Mouse (Mus musculus) left cerebral cortex, postnatal 10 days (tissue): ENCODE measurements around the gene Ergic1. TPM values are rescaled to one million over a fixed set of nuclear protein-coding genes. Genes with fewer than 3 reads are reported as not detected.

ENCODE experiments used
- DNase-seq, 2 experiments: peaks; one replicate each; pipeline ENCODE4 v3.0.0; 2021 to 2022; ENCODE audit warnings: low spot score in 2 of 2, mixed read lengths in 1 of 2; ENCODE audit errors: extremely low spot score in 1 of 2
- intact Hi-C: fragments of 180-260 bp; cut with DNase I; formaldehyde crosslinking; loops from one replicate; pipeline ENCODE4 v1.15.1; 2025
- total RNA-seq, 2 experiments: library from RNA; stranded (reverse); gene quantifications; 2 replicates each; pipeline ENCODE4 v1.2.3; 2021

The Ergic1 gene
- total RNA-seq, 2 experiments from 2014 or later: 170 to 171 TPM

GRCm38 (mm10) chr17:26638655-26639054 is 77.4 kb downstream of the Ergic1 start:
- peak; percentile 45 to 85 for DNase-seq
- intact Hi-C loops: loop anchor here (2.0 to 5.0 kb wide), 2 partner anchors 131 to 172 kb away; no protein-coding TSS in a partner anchor

GRCm38 (mm10) chr17:26639791-26640190 is 78.5 kb downstream of the Ergic1 start:
- intact Hi-C loops: loop anchor here (2.0 to 5.0 kb wide), 2 partner anchors 132 to 173 kb away; no protein-coding TSS in a partner anchor
- no peak for DNase-seq

- DNase-seq: no peak
- intact Hi-C loops: no loop called here
Measured at GRCm38 (mm10) chr17:26640286-26640740, 79.0 kb downstream of the Ergic1 start.

GRCm38 (mm10) chr17:26643456-26643855 is 82.2 kb downstream of the Ergic1 start:
- intact Hi-C loops: no loop called here
- no peak for DNase-seq

GRCm38 (mm10) chr17:26643993-26644392 is 82.7 kb downstream of the Ergic1 start:
- intact Hi-C loops: no loop called here
- DNase-seq: no peak

- intact Hi-C loops: no loop called here
- no peak for DNase-seq
Measured at GRCm38 (mm10) chr17:26644509-26645410, 83.5 kb downstream of the Ergic1 start.

GRCm38 (mm10) chr17:26645411-26645854 is 84.1 kb downstream of the Ergic1 start:
- DNase-seq: no peak
- intact Hi-C loops: no loop called here

- intact Hi-C loops: no loop called here
- no peak for DNase-seq
Measured at GRCm38 (mm10) chr17:26647283-26647682, 86.0 kb downstream of the Ergic1 start.

GRCm38 (mm10) chr17:26649565-26649964 is 88.3 kb downstream of the Ergic1 start:
- no peak for DNase-seq
- intact Hi-C loops: no loop called here

GRCm38 (mm10) chr17:26650451-26651363 is 89.4 kb downstream of the Ergic1 start:
- no peak for DNase-seq
- intact Hi-C loops: no loop called here

GRCm38 (mm10) chr17:26658854-26659572 is 97.7 kb downstream of the Ergic1 start:
- intact Hi-C loops: no loop called here

GRCm38 (mm10) chr17:26659573-26659915 is 98.3 kb downstream of the Ergic1 start:
- DNase-seq: no peak
- intact Hi-C loops: no loop called here

More at GRCm38 (mm10) chr17:26658854-26659572, 97.7 kb downstream of the Ergic1 start:
- DNase-seq: no peak

- peak; percentile 87 to 90 for DNase-seq
- intact Hi-C loops: loop anchor here (5.0 to 10.0 kb wide), 2 partner anchors 124 to 227 kb away; partner anchors contain the start of gene Bnip1
Measured at GRCm38 (mm10) chr17:26660192-26660912, 99.1 kb downstream of the Ergic1 start.

GRCm38 (mm10) chr17:26662204-26662603 is 100.9 kb downstream of the Ergic1 start:
- intact Hi-C loops: loop anchor here (5.0 to 10.0 kb wide), 2 partner anchors 123 to 225 kb away; partner anchors contain the start of gene Bnip1
- no peak for DNase-seq

GRCm38 (mm10) chr17:26662978-26663683 is 101.8 kb downstream of the Ergic1 start, which contains the start of gene Atp6v0e:
Atp6v0e (plus strand) TSS chr17:26663231.
- peak; percentile 95 to 98 for DNase-seq
- intact Hi-C loops: loop anchor here (5.0 to 10.0 kb wide), 2 partner anchors 122 to 224 kb away; partner anchors contain the start of gene Bnip1

- intact Hi-C loops: loop anchor here (10.0 kb wide), 1 partner anchor 119 kb away; the partner anchor contains the start of gene Bnip1
Measured at GRCm38 (mm10) chr17:26665600-26665999, 104.3 kb downstream of the Ergic1 start.

GRCm38 (mm10) chr17:26671268-26671667 is 110.0 kb downstream of the Ergic1 start:
- DNase-seq: no peak
- intact Hi-C loops: no loop called here

More at GRCm38 (mm10) chr17:26665600-26665999, 104.3 kb downstream of the Ergic1 start:
- DNase-seq: no peak
